In the genomic region with DNA sequence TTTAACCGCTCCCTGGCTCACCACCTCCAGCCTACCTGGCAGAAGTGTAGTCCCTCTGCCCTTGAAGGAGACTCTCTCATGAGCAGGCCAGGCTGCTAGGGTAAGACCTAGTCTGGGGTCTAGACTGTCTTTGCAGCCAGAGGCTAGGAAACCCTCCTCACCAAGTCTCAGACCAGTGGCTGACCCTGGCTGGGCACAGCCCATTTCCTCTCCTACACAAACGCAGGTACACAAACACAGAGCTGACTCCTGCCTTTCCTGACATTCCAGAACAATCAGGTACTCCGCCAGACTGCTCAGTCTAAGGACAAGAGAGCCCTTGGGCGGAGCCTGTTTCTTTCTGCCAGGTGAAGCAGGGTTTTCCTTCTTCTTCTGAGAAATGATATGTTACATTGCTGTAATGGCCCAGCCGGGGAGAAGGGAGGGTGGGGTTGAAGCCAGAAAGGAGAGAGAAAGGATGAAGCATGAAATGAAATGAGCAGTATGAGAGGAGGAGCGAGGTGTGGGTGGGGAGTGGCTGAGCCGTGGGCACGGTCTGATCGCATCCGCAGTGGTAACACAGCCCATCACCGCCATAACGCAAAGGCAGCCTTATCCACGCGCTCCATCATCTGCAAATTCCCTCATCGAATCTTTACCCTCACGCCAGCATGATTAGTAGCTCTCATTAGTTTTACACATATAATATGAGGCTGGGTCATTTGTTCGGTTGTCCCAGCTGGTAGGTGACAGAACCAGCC, we compare ENCODE assay signal across 7 mouse cellular contexts. TPM values are rescaled to one million over a fixed set of nuclear protein-coding genes. Genes with fewer than 3 reads are reported as not detected.
DNase-seq lines count a peak whose midpoint lies in the region; ATAC-seq and TF ChIP-seq lines count a peak whose summit lies in the region.

No protein-coding gene starts in this region.

- TF ChIP-seq CTCF in lung, adult 2 months (IDR thresholded peaks at IDR 0.05; ENCODE audit: insufficient read depth, low read length) = no peak

- no peak overlapping the region for H3K4me3 ChIP-seq in liver, embryonic 15.5 days (replicated peaks)
- H3K4me3 ChIP-seq in forebrain, embryonic 15.5 days = no peak overlapping the region
- no peak overlapping the region for H3K4me3 ChIP-seq in lung, adult 2 months (replicated peaks; ENCODE audit: extremely low read depth, low read depth, low read length)
- no peak overlapping the region for H3K4me3 ChIP-seq in stomach, embryonic 16.5 days (replicated peaks; ENCODE audit: low read length)

- no peak for ATAC-seq in liver, embryonic 15.5 days (ENCODE audit: insufficient read depth)
- no peak for ATAC-seq in forebrain, embryonic 15.5 days (replicated peaks)
- ATAC-seq in stomach, embryonic 16.5 days (ENCODE audit: insufficient read depth, low FRiP score) = 0 out of 2 replicates have a peak, but pooled peaks have one; percentile 26

- 62% methylated on average over 16 of the region's 17 CpGs for WGBS in liver, embryonic 15.5 days (ENCODE audit: insufficient replicate concordance)
- WGBS in forebrain, embryonic 15.5 days = 75% methylated on average over 17 of the region's 17 CpGs
- 67% methylated on average over 17 of the region's 17 CpGs for WGBS in lung, adult 2 months
- WGBS in stomach, embryonic 16.5 days = 62% methylated on average over 17 of the region's 17 CpGs

- H3K4me1 ChIP-seq in liver, embryonic 15.5 days (replicated peaks) = peaks cover 26% of the 10 kb centered on the region
- H3K4me1 ChIP-seq in forebrain, embryonic 15.5 days = peaks cover 50% of the 10 kb centered on the region
- H3K4me1 ChIP-seq in lung, adult 2 months (ENCODE audit: control insufficient read depth, insufficient read depth, low read length) = peaks cover 10% of the 10 kb centered on the region
- peaks cover 19% of the 10 kb centered on the region for H3K4me1 ChIP-seq in stomach, embryonic 16.5 days (ENCODE audit: control insufficient read depth, insufficient read depth, low read length)

- 0 out of 2 replicates have a peak, but pooled peaks have one; percentile 16 for TF ChIP-seq POLR2A in lung, adult 2 months (IDR thresholded peaks at IDR 0.05; ENCODE audit: borderline replicate concordance, extremely low read depth, low read depth, low read length)

- no peak overlapping the region for H3K4me2 ChIP-seq in liver, embryonic 15.5 days
- no peak overlapping the region for H3K4me2 ChIP-seq in forebrain, embryonic 15.5 days (replicated peaks)
- no peak overlapping the region for H3K4me2 ChIP-seq in stomach, embryonic 16.5 days (ENCODE audit: low read depth, low read length)

- DNase-seq in liver (no peak), MN1 (ENCODE audit: low spot score) (no peak)
- peak; percentile 52 for DNase-seq in lung, adult 2 months
- DNase-seq in right cerebral cortex, postnatal 4 days = no peak

- H3K36me3 ChIP-seq in liver, embryonic 15.5 days (replicated peaks) = no peaks in the 10 kb centered on the region
- no peaks in the 10 kb centered on the region for H3K36me3 ChIP-seq in forebrain, embryonic 15.5 days
- H3K36me3 ChIP-seq in stomach, embryonic 16.5 days (ENCODE audit: control insufficient read depth, insufficient read depth, low read length) = no peaks in the 10 kb centered on the region

- H3K9ac ChIP-seq in liver, embryonic 15.5 days = no peak overlapping the region
- H3K9ac ChIP-seq in forebrain, embryonic 15.5 days (replicated peaks) = no peak overlapping the region
- no peak overlapping the region for H3K9ac ChIP-seq in stomach, embryonic 16.5 days (ENCODE audit: low read length)

- H3K9me3 ChIP-seq in liver, embryonic 15.5 days (replicated peaks) = no peaks in the 10 kb centered on the region
- H3K9me3 ChIP-seq in forebrain, embryonic 15.5 days = no peaks in the 10 kb centered on the region
- no peaks in the 10 kb centered on the region for H3K9me3 ChIP-seq in stomach, embryonic 16.5 days (replicated peaks; ENCODE audit: control insufficient read depth, low read length)

- H3K27me3 ChIP-seq in liver, embryonic 15.5 days = no peaks in the 10 kb centered on the region
- no peaks in the 10 kb centered on the region for H3K27me3 ChIP-seq in forebrain, embryonic 15.5 days
- H3K27me3 ChIP-seq in stomach, embryonic 16.5 days (ENCODE audit: control insufficient read depth, insufficient read depth, low read length) = no peaks in the 10 kb centered on the region

- H3K27ac ChIP-seq in liver, embryonic 15.5 days (replicated peaks) = peak overlapping the region; percentile 51
- peak overlapping the region; percentile 76 for H3K27ac ChIP-seq in forebrain, embryonic 15.5 days (replicated peaks)
- peak overlapping the region; percentile 39 for H3K27ac ChIP-seq in stomach, embryonic 16.5 days (ENCODE audit: low read length)

RNA-seq across cellular contexts. Expression of a gene that starts 27.7 kb away (rescaled TPM):
- 7.8 and 8.2 TPM in 2 replicates for polyA plus RNA-seq in liver, embryonic 15.5 days (2015; fragmentation: Nextera tagmentation; extraction: Ambion mirVana)
- 53.6 and 55.3 TPM in 2 replicates for polyA plus RNA-seq in forebrain, embryonic 15.5 days (2015; fragmentation: Nextera tagmentation; extraction: Ambion mirVana)
- polyA plus RNA-seq in lung, adult 2 months (2012; rRNA removed) = 27.2 and 33.9 TPM in 2 replicates
- polyA plus RNA-seq in stomach, embryonic 16.5 days (2015; fragmentation: Nextera tagmentation; extraction: Ambion mirVana) = 17.8 and 18.1 TPM in 2 replicates

RNA-seq across cellular contexts. Expression of a gene that starts 34.6 kb away (rescaled TPM):
- polyA plus RNA-seq in liver, embryonic 15.5 days (2015; fragmentation: Nextera tagmentation; extraction: Ambion mirVana) = 2.8 and 3.1 TPM in 2 replicates
- 94.9 and 95.8 TPM in 2 replicates for polyA plus RNA-seq in forebrain, embryonic 15.5 days (2015; fragmentation: Nextera tagmentation; extraction: Ambion mirVana)
- 50.0 and 79.4 TPM in 2 replicates for polyA plus RNA-seq in lung, adult 2 months (2012; rRNA removed)
- 10.1 and 11.7 TPM in 2 replicates for polyA plus RNA-seq in stomach, embryonic 16.5 days (2015; fragmentation: Nextera tagmentation; extraction: Ambion mirVana)
